Mouse (Mus musculus) heart, adult 2 months (tissue): Measurements from ENCODE around the gene Lmna. TPM values are rescaled to one million over a fixed set of nuclear protein-coding genes. Genes with fewer than 3 reads are reported as not detected.

Experiments
- DNase-seq, 2 experiments: peaks; one replicate each; pipeline ENCODE4 v3.0.0; 2021
- H3K27ac ChIP-seq: fragments of 200-600 bp; 2 replicates; pipeline ENCODE4 v1.8.1; 2022
- H3K27me3 ChIP-seq: fragments of 200-500 bp; 2 replicates; pipeline ENCODE4 v1.6.1; 2012; ENCODE audit warnings: mild to moderate bottlenecking, low read length, inconsistent platforms, mixed read lengths; ENCODE audit not compliant: control insufficient read depth, insufficient read depth
- H3K36me3 ChIP-seq: fragments of 200-500 bp; 2 replicates; pipeline ENCODE4 v1.6.1; 2012; ENCODE audit warnings: low read length, inconsistent platforms; ENCODE audit not compliant: control insufficient read depth, insufficient read depth
- H3K4me1 ChIP-seq: fragments of 200-500 bp; 2 replicates; pipeline ENCODE4 v1.6.1; 2011; ENCODE audit warnings: low read length; ENCODE audit not compliant: control insufficient read depth, insufficient read depth
- H3K4me3 ChIP-seq: fragments of 200-600 bp; 2 replicates; pipeline ENCODE4 v1.8.1; 2022
- H3K79me2 ChIP-seq: fragments of 200-500 bp; replicated peaks from 2 replicates; pipeline ENCODE4 v1.6.1; 2012; ENCODE audit warnings: mild to moderate bottlenecking, inconsistent platforms, low read length, moderate library complexity, mixed read lengths; ENCODE audit not compliant: control insufficient read depth, insufficient read depth
- H3K9ac ChIP-seq: fragments of 200-500 bp; 2 replicates; pipeline ENCODE4 v1.6.1; 2012; ENCODE audit warnings: low read depth, mild to moderate bottlenecking, control low read depth, inconsistent platforms, low read length, mixed read lengths
- CTCF ChIP-seq: fragments of 200-600 bp; IDR thresholded peaks from 2 replicates; pipeline ENCODE4 v1.8.1; 2022; ENCODE audit warnings: antibody characterized with exemption, mild to moderate bottlenecking, moderate library complexity
- EP300 ChIP-seq: fragments of 200-500 bp; IDR thresholded peaks from 2 replicates; pipeline ENCODE4 v1.6.1; 2011; ENCODE audit warnings: low read depth, low read length, control low read depth; ENCODE audit not compliant: insufficient read depth
- POLR2A ChIP-seq: fragments of 200-500 bp; IDR thresholded peaks from 2 replicates; pipeline ENCODE4 v1.6.1; 2011; ENCODE audit warnings: mild to moderate bottlenecking, low read depth, low read length, control low read depth; ENCODE audit not compliant: insufficient read depth
- WGBS: fragments of 180-500 bp; shearing (Covaris S2); methylation state at CpG from one replicate; pipeline ENCODE4 v1.1.7; 2018; 5-methylcytosine and 5-hydroxymethylcytosine counted together
- intact Hi-C: fragments of 180-260 bp; cut with DNase I; formaldehyde crosslinking; loops from one replicate; pipeline ENCODE4 v1.15.1; 2025
- polyA plus RNA-seq: library from polyadenylated mRNA; depleted of rRNA; stranded (reverse); fragments of >200 nt; gene quantifications from 2 replicates; pipeline ENCODE4 v1.2.3, GENCODE M21; 2012
- total RNA-seq, 2 experiments: library from RNA; stranded (reverse); gene quantifications; 2 replicates each; pipeline ENCODE4 v1.2.3; 2021

Gene Lmna
- total and polyA plus RNA-seq, 3 experiments, result 85.2 to 138 (median 117) TPM

DNA sequence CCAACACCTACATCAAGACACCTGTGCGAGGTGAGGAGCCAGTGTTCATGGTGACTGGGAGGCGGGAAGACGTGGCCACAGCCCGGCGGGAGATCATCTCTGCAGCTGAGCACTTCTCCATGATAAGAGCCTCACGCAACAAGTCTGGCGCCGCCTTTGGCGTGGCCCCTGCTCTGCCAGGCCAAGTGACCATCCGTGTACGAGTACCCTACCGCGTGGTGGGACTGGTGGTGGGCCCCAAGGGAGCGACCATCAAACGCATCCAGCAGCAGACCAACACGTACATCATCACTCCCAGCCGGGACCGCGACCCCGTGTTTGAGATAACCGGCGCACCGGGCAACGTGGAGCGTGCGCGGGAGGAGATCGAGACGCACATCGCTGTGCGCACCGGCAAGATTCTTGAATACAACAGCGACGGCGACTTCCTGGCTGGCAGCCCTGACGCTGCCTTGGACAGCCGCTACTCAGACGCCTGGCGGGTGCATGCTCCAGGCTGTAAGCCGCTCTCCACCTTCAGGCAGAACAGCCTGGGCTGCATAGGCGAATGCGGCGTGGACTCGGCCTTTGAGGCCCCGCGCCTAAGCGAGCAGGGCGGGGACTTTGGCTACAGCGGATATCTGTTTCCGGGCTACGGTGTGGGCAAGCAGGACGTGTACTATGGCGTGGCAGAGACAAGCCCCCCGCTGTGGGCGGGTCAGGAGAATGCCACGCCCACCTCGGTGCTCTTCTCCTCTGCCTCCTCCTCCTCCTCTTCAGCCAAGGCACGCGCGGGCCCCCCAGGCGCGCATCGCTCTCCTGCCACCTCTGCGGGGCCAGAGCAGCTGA, 26.6 kb upstream of the Lmna start:
- Histone ChIP-seq H3K27me3 (no peaks in the 10 kb centered on the region), H3K4me3 (peak overlapping the region; percentile 74), H3K27ac (peak overlapping the region; percentile 77), H3K4me1 (peaks cover 3% of the 10 kb centered on the region; the same call in 1 of the 2 replicates), H3K36me3 (no peaks in the 10 kb centered on the region), H3K9ac (peak overlapping the region; percentile 77), H3K79me2 (no peaks in the 10 kb centered on the region)
- TF ChIP-seq EP300, result peak; percentile 29; the same call in 1 of the 2 replicates
- peak; percentile 91 for TF ChIP-seq POLR2A
- TF ChIP-seq CTCF, result peak; percentile 3; the same call in 1 of the 2 replicates
- DNase-seq, result peak; percentile 88 to 90
- 12% methylated on average over 64 of the region's 64 CpGs for WGBS
- intact Hi-C loops, result no loop called here

DNA sequence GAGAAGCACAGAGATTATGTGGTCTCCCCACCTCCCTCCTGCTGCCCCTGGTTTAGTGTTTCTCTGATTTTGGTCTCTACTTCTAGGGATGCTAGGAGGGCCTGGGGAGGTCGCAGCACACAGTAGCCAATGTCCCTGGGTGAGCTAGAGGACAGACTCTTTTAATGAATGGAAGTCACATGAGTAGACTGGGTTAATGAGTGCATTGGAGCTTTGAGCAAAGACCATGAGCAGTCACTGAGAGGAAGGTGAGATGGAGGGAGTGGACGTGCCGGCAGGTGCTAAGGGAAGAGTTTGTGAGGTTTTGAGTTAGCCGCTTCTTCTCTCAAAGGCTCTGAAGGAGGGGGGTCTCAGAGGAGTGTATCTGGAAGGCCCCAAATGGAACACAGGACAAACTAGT, 25.8 kb upstream of the Lmna start:
- WGBS, result 98% methylated on average over 4 of the region's 4 CpGs
- Histone ChIP-seq H3K36me3 (no peaks in the 10 kb centered on the region), H3K4me1 (peaks cover 3% of the 10 kb centered on the region; the same call in 1 of the 2 replicates), H3K27me3 (no peaks in the 10 kb centered on the region), H3K4me3 (no peak overlapping the region), H3K9ac (no peak overlapping the region), H3K27ac (no peak overlapping the region), H3K79me2 (no peaks in the 10 kb centered on the region)
- DNase-seq, result no peak
- TF ChIP-seq CTCF (no peak), EP300 (no peak), POLR2A (no peak)
- intact Hi-C loops, result loop anchor here (2.0 kb wide), 1 partner anchor 17 kb away; the partner anchor contains the start of genes Lamtor2 and Ubqln4

DNA sequence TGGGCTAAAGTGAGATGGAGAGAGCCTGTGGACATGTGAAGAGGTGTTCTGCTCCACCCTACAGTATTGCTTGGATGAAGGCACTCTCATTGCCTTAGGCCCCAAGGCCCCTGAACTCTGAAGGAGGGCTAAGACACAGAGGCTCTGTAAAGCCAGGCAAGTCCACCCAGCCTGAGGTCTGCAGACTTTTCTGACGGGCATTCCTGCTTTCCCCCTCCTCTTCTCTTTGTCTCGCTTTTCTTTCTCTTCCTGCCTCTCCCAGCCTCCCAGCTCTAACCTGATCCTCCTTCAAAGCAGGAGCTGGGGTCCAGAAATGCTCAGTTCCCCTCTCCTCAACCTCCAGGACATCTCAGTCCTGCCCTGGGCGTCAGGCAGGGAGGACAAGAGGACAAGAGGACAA, 25.2 kb upstream of the Lmna start:
- Histone ChIP-seq H3K4me3 (no peak overlapping the region), H3K27me3 (no peaks in the 10 kb centered on the region), H3K4me1 (peaks cover 3% of the 10 kb centered on the region; the same call in 1 of the 2 replicates), H3K36me3 (no peaks in the 10 kb centered on the region), H3K79me2 (no peaks in the 10 kb centered on the region), H3K27ac (no peak overlapping the region), H3K9ac (no peak overlapping the region)
- no peak for DNase-seq
- WGBS, result 78% methylated on average over 3 of the region's 3 CpGs
- TF ChIP-seq CTCF (no peak), EP300 (no peak), POLR2A (no peak)
- intact Hi-C loops, result loop anchor here (2.0 kb wide), 1 partner anchor 18 kb away; the partner anchor contains the start of genes Lamtor2 and Ubqln4

GRCm38 (mm10) chr3:88533706-88534105, 23.9 kb upstream of the Lmna start:
- DNase-seq, result no peak
- intact Hi-C loops, result loop anchor here (2.0 kb wide), 1 partner anchor 19 kb away; the partner anchor contains the start of genes Lamtor2 and Ubqln4
- H3K4me1 ChIP-seq, result peaks cover 3% of the 10 kb centered on the region; the same call in 1 of the 2 replicates
- no peaks in the 10 kb centered on the region for H3K79me2 ChIP-seq
- no peak overlapping the region for H3K9ac ChIP-seq
- no peaks in the 10 kb centered on the region for H3K36me3 ChIP-seq
- no peak overlapping the region for H3K4me3 ChIP-seq
- no peak overlapping the region for H3K27ac ChIP-seq
- TF ChIP-seq CTCF (no peak), EP300 (no peak), POLR2A (no peak)
- WGBS, result 45% methylated on average over 4 of the region's 5 CpGs
- no peaks in the 10 kb centered on the region for H3K27me3 ChIP-seq

GRCm38 (mm10) chr3:88532689-88533511, 23.1 kb upstream of the Lmna start:
- Histone ChIP-seq H3K4me3 (peak overlapping the region; percentile 48), H3K27me3 (no peaks in the 10 kb centered on the region), H3K27ac (no peak overlapping the region), H3K36me3 (no peaks in the 10 kb centered on the region), H3K4me1 (peaks cover 3% of the 10 kb centered on the region; the same call in 1 of the 2 replicates), H3K79me2 (no peaks in the 10 kb centered on the region), H3K9ac (peak overlapping the region; percentile 82)
- no peak for TF ChIP-seq CTCF
- TF ChIP-seq POLR2A, result no peak
- no peak for TF ChIP-seq EP300
- no peak for DNase-seq
- 7% methylated on average over 39 of the region's 40 CpGs for WGBS
- intact Hi-C loops, result no loop called here
